Mouse (Mus musculus) ES-Bruce4 (cell line): ENCODE data around the gene Anln. TPM values are rescaled to one million over a fixed set of nuclear protein-coding genes. Genes with fewer than 3 reads are reported as not detected.
"Not testable (repeated sequence)": the region's sequence is repeated elsewhere in the genome, so short reads cannot be mapped to it uniquely, and the experiment has no call there.

Experiments
- H3K27ac ChIP-seq: 2 replicates; pipeline ENCODE4 v1.5.1; 2012; ENCODE audit warnings: low read length, inconsistent platforms; ENCODE audit not compliant: insufficient read depth
- H3K27me3 ChIP-seq: 2 replicates; pipeline ENCODE4 v1.6.1; 2012; ENCODE audit warnings: mild to moderate bottlenecking, low read length, inconsistent platforms; ENCODE audit not compliant: control insufficient read depth, poor library complexity, insufficient read depth, severe bottlenecking
- H3K36me3 ChIP-seq: 2 replicates; pipeline ENCODE4 v1.6.1; 2012; ENCODE audit warnings: inconsistent platforms, mild to moderate bottlenecking, low read length, moderate library complexity; ENCODE audit not compliant: control insufficient read depth, poor library complexity, insufficient read depth, severe bottlenecking
- H3K4me1 ChIP-seq: one replicate; pipeline ENCODE4 v1.8.1; 2011; ENCODE audit warnings: low read length; ENCODE audit not compliant: control insufficient read depth, insufficient read depth
- H3K4me3 ChIP-seq: 2 replicates; pipeline ENCODE4 v1.5.1; 2011; ENCODE audit warnings: low read depth, mild to moderate bottlenecking, low read length
- H3K9ac ChIP-seq: 2 replicates; pipeline ENCODE4 v1.6.1; 2012; ENCODE audit warnings: low read depth, mild to moderate bottlenecking, inconsistent platforms; ENCODE audit not compliant: poor library complexity, severe bottlenecking
- H3K9me3 ChIP-seq: replicated peaks from 2 replicates; pipeline ENCODE4 v1.6.1; 2012; ENCODE audit warnings: mild to moderate bottlenecking, low read length, inconsistent platforms; ENCODE audit not compliant: control insufficient read depth, poor library complexity, insufficient read depth, severe bottlenecking
- CTCF ChIP-seq: IDR thresholded peaks from one replicate; pipeline ENCODE4 v1.8.1; 2011; ENCODE audit warnings: low read depth, low read length
- EP300 ChIP-seq: IDR thresholded peaks from 2 replicates; pipeline ENCODE4 v1.6.1; 2011; ENCODE audit warnings: low read depth, low read length; ENCODE audit not compliant: insufficient read depth
- POLR2A ChIP-seq: IDR thresholded peaks from one replicate; pipeline ENCODE4 v1.8.1; 2011; ENCODE audit warnings: low read length; ENCODE audit not compliant: insufficient read depth
- polyA plus RNA-seq: library from polyadenylated mRNA; stranded (reverse); fragments of >200 nt; gene quantifications from 2 replicates; pipeline ENCODE4 v1.2.4, GENCODE M21; 2011; ENCODE audit warnings: low read depth; ENCODE audit not compliant: missing spikeins, insufficient read depth, insufficient read length

The Anln gene
- polyA plus RNA-seq, 1 experiment, result 155 TPM

DNA sequence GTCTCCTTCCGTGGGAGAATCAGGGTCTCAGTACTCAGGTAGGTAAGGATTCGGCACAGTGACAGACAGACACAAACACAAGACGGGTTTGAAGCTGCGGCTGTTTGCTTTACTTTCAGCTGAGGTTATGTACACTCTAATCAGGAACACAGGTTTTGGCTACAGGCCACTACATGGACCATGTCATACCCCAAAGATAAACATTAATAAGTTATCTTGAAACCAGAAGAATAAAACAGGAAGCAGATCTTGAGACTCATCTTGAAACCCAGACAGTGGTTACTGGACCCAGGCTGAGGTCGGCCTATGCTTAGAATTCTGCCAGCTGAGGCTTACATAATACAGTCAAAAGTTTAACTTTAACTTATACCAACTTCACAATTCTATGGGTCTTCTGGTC is 75.8 kb downstream of the Anln start:
- Histone ChIP-seq H3K4me1 (no peaks in the 10 kb centered on the region), H3K4me3 (no peak overlapping the region), H3K36me3 (no peaks in the 10 kb centered on the region; the same call in 1 of the 2 replicates), H3K27me3 (no peaks in the 10 kb centered on the region), H3K9me3 (peaks cover 46% of the 10 kb centered on the region), H3K9ac (no peak overlapping the region), H3K27ac (no peak overlapping the region)
- TF ChIP-seq POLR2A (no peak), EP300 (no peak), CTCF (no peak)

DNA sequence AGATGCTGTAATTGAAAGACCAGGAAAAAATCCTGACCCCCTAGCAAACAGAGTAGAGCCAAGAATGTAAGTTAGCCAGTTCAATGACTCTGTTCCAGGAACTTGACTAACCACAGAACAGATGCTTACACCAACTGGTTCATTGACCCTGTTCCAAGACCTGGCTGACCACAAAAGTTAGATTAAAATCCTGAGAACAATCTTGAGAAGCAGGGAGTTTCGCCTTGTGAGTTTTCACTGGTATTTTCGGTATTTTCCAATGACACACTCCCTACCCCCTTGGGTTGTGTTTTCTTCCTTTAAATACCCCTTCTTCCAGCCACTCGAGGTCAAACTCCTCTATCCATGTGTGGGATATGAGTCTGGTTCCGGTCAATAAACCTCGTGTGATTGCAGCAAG is 79.3 kb downstream of the Anln start:
- Histone ChIP-seq H3K4me1 (no peaks in the 10 kb centered on the region), H3K27ac (no peak overlapping the region), H3K4me3 (no peak overlapping the region), H3K9me3 (peaks cover 32% of the 10 kb centered on the region), H3K27me3 (no peaks in the 10 kb centered on the region), H3K9ac (no peak overlapping the region), H3K36me3 (no peaks in the 10 kb centered on the region; the same call in 1 of the 2 replicates)
- TF ChIP-seq POLR2A (no peak), EP300 (no peak)

DNA sequence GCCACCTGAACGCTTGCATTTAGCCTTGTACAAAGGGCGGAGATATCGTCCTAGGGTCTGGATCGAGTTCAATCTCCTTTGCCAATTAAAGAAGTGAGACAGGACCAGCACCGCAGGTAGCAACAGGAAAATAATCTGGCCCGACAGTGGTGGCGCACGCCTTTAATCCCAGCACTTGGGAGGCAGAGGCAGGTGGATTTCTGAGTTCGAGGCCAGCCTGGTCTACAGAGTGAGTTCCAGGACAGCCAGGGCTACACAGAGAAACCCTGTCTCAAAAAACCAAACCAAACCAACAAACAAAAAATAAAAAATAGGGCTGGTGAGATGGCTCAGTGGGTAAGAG is 81.1 kb downstream of the Anln start:
- not testable (repeated sequence) for H3K27me3 ChIP-seq, H3K4me1 ChIP-seq, H3K36me3 ChIP-seq, H3K27ac ChIP-seq
- Histone ChIP-seq H3K9me3 (peaks cover 31% of the 10 kb centered on the region), H3K9ac (0 out of 2 replicates have a peak overlapping the region, but pooled peaks have one; percentile 64), H3K4me3 (peak overlapping the region; percentile 75)

DNA sequence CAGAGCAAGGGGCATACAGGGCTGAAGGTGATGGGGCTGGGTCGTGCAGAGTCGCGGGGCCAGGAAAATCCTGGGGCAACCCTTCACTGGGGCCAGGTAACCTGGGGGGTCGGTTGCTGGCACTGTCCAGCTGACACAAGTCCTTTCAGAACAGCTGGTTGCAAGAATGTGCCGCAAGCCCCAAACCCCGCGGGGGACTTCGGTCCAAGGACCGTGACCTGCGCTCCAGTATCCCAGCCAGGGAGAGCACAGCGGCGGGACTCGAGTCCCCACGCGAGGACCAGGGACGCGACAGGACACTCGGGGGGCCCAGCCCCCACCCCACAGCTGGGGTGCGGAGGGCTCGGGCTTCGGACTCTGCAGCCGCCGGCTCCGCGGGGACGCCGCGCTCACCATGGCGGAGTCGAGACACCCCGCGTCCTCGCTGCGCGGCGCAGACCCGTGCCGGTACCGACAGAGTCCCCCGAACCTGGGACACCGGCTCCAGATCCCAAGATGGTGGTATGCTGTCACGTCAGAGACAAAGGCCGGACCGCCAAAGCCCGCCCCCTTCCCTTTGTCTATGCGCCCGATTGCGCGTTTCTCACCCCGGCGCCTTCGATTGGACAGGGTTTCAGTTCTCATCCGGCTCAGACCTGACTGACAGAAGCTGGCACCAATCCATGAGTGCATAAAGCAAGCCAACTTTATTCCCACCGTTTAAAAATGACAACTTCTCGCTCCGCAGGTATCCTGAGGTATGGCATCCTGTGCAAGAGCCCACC is 81.7 kb downstream of the Anln start, which contains the start of gene Zfp810:
Gene Zfp810, minus strand, starts transcription at position 493 of the 764 bp plus-strand sequence.
- Histone ChIP-seq H3K9ac (peak within 1 kb of the TSS; percentile 64), H3K27me3 (no peaks in the 10 kb centered on the region), H3K36me3 (no peaks in the 10 kb centered on the region), H3K4me1 (no peaks in the 10 kb centered on the region), H3K27ac (no peak within 1 kb of the TSS), H3K9me3 (peaks cover 25% of the 10 kb centered on the region), H3K4me3 (peak within 1 kb of the TSS; percentile 92)
- TF ChIP-seq CTCF (no peak), EP300 (no peak), POLR2A (no peak)

DNA sequence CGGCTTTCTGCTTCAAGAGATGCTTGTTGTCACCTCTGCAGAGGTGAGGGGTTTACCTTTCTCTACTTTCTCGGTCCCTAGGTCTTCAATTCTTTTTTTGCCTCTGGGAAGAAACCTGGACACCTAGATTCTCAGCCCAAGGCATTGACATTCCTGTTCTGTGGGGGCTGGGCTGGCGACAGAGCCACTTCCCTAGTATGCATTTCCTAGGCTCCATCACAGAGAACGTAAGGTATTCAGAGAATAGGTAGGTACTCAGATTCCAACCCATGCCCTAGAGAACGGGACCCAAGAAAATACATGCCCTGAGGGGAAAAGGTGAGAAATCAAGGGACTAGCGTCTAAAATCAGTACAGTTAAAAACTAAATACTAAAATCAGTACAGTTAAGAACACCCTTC is 82.3 kb downstream of the Anln start:
- Histone ChIP-seq H3K27me3 (no peaks in the 10 kb centered on the region), H3K4me3 (peak overlapping the region; percentile 92), H3K9ac (peak overlapping the region; percentile 64), H3K9me3 (peaks cover 19% of the 10 kb centered on the region), H3K36me3 (no peaks in the 10 kb centered on the region), H3K4me1 (no peaks in the 10 kb centered on the region), H3K27ac (no peak overlapping the region)
- TF ChIP-seq CTCF (no peak), POLR2A (no peak), EP300 (no peak)

DNA sequence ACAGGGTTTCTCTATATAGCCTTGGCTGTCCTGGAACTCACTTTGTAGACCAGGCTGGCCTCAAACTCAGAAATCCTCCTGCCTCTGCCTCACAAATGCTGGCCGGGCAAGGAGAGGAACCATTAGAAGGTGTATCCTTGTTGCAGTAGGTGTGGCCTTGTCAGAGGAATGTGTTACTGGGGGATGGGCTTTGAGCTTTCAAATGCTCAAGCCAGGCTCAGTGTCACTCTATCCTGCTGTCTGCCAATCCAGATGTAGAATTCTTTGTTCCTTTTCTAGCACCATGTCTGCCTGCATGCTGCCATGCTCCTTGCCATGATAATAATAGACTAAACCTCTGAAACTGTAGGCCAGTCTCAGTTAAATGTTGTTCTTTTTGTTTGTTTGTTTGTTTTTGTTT is 86.8 kb downstream of the Anln start:
- no peaks in the 10 kb centered on the region for H3K9me3 ChIP-seq
- H3K27ac ChIP-seq, result no peak overlapping the region
- H3K4me3 ChIP-seq, result no peak overlapping the region
- TF ChIP-seq EP300 (no peak), POLR2A (no peak), CTCF (no peak)
- H3K27me3 ChIP-seq, result no peaks in the 10 kb centered on the region
- H3K36me3 ChIP-seq, result no peaks in the 10 kb centered on the region; the same call in none of the 2 replicates
- no peak overlapping the region for H3K9ac ChIP-seq
- no peaks in the 10 kb centered on the region for H3K4me1 ChIP-seq

Other genes with a start within 250 kb of the Anln start
- gene Pigyl, start 232.3 kb downstream of the Anln start, polyA plus RNA-seq, result 83.8 and 86.5 TPM in 2 replicates
- gene Zfp872, start 201.1 kb downstream of the Anln start, polyA plus RNA-seq, result 1.2 and 1.4 TPM in 2 replicates
- 34.4 and 41.6 TPM in 2 replicates for gene Zfp809, start 163.5 kb downstream of the Anln start, polyA plus RNA-seq
- 10.8 and 11.4 TPM in 2 replicates for gene Zfp599, start 129.3 kb downstream of the Anln start, polyA plus RNA-seq
- gene Zfp810, start 81.5 kb downstream of the Anln start, polyA plus RNA-seq, result 8.4 and 10.7 TPM in 2 replicates
- gene 9530077C05Rik, start 22.3 kb upstream of the Anln start, polyA plus RNA-seq, result 2.7 and 3.8 TPM in 2 replicates
- not detected in 2 replicates for gene Gm17545, start 65.1 kb upstream of the Anln start, polyA plus RNA-seq
- gene Rp9, start 80.6 kb upstream of the Anln start, polyA plus RNA-seq, result 41.5 and 42.8 TPM in 2 replicates
- gene Bbs9, start 86.5 kb upstream of the Anln start, polyA plus RNA-seq, result 17.9 and 20.3 TPM in 2 replicates